Mouse (Mus musculus) embryonic facial prominence, embryonic 12.5 days (tissue): Measurements from ENCODE around the gene Eif4e2. TPM values are rescaled to one million over a fixed set of nuclear protein-coding genes. Genes with fewer than 3 reads are reported as not detected.

Experiments used
- ATAC-seq: fragments of 200-750 bp; cut with Nextera tagmentation; 2 replicates; pipeline ENCODE4 v1.8.0; 2017; ENCODE audit not compliant: insufficient number of reproducible peaks, insufficient read depth, low FRiP score, low TSS enrichment
- H3K27ac ChIP-seq: fragments of 300-500 bp; sonication (generic); 2 replicates; pipeline ENCODE4 v1.5.1; 2016; ENCODE audit warnings: mild to moderate bottlenecking
- H3K27me3 ChIP-seq: fragments of 300-500 bp; sonication (generic); 2 replicates; pipeline ENCODE4 v1.6.1; 2016; ENCODE audit warnings: mild to moderate bottlenecking, moderate library complexity
- H3K36me3 ChIP-seq: fragments of 300-500 bp; sonication (generic); 2 replicates; pipeline ENCODE4 v1.6.1; 2016; ENCODE audit warnings: mild to moderate bottlenecking
- H3K4me1 ChIP-seq: fragments of 300-500 bp; sonication (generic); 2 replicates; pipeline ENCODE4 v1.6.1; 2016
- H3K4me2 ChIP-seq: fragments of 300-500 bp; sonication (generic); replicated peaks from 2 replicates; pipeline ENCODE4 v1.6.1; 2016; ENCODE audit warnings: mild to moderate bottlenecking, moderate library complexity
- H3K4me3 ChIP-seq: fragments of 300-500 bp; sonication (generic); 2 replicates; pipeline ENCODE4 v1.5.1; 2016; ENCODE audit warnings: mild to moderate bottlenecking
- H3K9ac ChIP-seq: fragments of 300-500 bp; sonication (generic); 2 replicates; pipeline ENCODE4 v1.6.1; 2016; ENCODE audit warnings: mild to moderate bottlenecking, moderate library complexity
- H3K9me3 ChIP-seq: fragments of 300-500 bp; sonication (generic); 2 replicates; pipeline ENCODE4 v1.6.1; 2016; ENCODE audit warnings: mild to moderate bottlenecking, moderate library complexity
- WGBS: fragments of 180-500 bp; shearing (Covaris S2); methylation state at CpG from one replicate; pipeline ENCODE4 v1.1.7; 2016; 5-methylcytosine and 5-hydroxymethylcytosine counted together
- polyA plus RNA-seq: library from polyadenylated mRNA; unstranded; fragments of >200 nt; fragmentation: Nextera tagmentation; extraction: Ambion mirVana; gene quantifications from 2 replicates; pipeline ENCODE4 v1.2.1, GENCODE M21; 2016

Eif4e2 gene
- polyA plus RNA-seq, 1 experiment from 2014 or later = 179 TPM

DNA sequence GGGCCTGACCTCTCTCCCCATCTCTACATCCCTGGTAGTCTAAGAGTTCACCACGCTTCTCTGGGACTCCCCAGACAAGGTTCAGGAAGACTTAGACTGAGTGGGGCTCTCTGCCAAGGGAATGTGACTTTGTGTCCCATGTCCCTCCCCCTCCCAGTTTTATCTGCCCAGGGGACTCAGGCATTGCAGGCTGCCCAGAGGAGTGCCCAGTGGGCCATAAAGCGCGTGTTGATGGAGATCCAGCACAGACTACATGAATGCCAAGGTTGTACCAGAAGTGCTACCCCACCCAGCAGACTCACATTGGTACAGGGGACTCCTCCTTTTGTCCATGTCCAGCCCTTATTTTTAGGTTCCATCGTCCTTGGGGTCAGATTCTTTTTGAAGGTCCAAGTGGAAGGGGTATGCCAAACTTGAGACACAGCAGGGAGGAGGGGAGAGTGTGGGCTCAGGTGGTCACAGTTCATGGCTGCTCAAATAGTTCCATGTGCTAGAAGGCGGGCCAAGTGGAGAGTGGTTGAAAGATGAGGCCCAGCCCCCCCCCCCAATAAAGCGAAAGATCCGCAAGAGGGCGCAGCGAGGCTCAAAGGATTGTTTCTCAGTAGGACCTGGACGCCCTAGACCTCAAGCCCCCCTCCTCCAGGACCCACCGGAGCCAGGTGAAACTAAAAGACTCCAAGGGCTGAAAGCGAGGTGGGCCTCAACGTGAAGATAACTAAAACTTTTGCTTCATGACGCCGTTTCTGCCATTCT lies 29.5 kb upstream of the Eif4e2 start:
- Histone ChIP-seq H3K4me3 (no peak overlapping the region), H3K4me1 (peaks cover 8% of the 10 kb centered on the region; the same call in 1 of the 2 replicates), H3K27me3 (peaks cover 67% of the 10 kb centered on the region), H3K27ac (no peak overlapping the region), H3K9me3 (no peaks in the 10 kb centered on the region), H3K4me2 (peak overlapping the region; percentile 22; the same call in 1 of the 2 replicates), H3K9ac (no peak overlapping the region), H3K36me3 (no peaks in the 10 kb centered on the region)
- 26% methylated on average over 15 of the region's 15 CpGs for WGBS
- no peak for ATAC-seq

DNA sequence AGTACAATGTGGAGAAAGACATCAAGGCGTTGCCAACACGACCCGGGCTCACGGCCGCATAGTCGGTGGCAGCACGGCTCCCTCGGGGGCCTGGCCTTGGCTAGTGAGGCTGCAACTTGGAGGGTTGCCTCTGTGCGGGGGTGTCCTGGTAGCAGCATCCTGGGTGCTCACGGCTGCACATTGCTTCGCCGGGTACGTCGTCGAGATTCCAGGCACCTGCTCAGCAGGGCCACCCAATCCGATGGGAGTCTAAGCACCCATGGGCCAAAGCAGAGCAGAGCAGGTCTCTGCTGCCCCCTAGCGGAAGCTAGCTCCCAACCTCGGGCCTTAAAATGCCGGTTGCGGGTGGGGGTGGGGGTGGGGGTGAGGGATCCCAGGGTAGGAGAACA lies 29.0 kb upstream of the Eif4e2 start:
- Histone ChIP-seq H3K27me3 (peaks cover 67% of the 10 kb centered on the region), H3K36me3 (no peaks in the 10 kb centered on the region), H3K27ac (no peak overlapping the region), H3K4me3 (no peak overlapping the region), H3K4me1 (peaks cover 8% of the 10 kb centered on the region; the same call in 1 of the 2 replicates), H3K4me2 (peak overlapping the region; percentile 22; the same call in 1 of the 2 replicates), H3K9me3 (no peaks in the 10 kb centered on the region), H3K9ac (no peak overlapping the region)
- ATAC-seq = no peak
- 12% methylated on average over 20 of the region's 20 CpGs for WGBS

DNA sequence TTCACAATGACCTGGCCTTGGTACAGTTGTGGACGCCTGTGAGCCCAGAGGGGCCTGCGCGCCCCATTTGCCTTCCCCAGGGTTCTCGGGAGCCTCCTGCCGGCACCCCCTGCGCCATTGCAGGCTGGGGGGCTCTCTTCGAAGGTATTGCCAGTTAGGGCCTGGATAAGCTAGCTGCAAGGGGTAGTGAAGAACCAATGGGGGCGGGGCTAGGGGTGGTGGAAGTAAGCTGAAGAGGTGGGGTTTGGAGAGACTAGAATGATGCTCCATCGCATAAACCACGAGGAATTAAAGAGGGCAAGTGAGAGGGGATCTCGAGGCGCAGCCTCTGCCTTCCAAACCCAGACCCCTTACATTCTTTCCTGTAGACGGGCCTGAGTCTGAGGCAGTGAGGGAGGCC lies 28.2 kb upstream of the Eif4e2 start:
- Histone ChIP-seq H3K27ac (no peak overlapping the region), H3K4me2 (no peak overlapping the region; the same call in 1 of the 2 replicates), H3K36me3 (no peaks in the 10 kb centered on the region), H3K27me3 (peaks cover 67% of the 10 kb centered on the region), H3K9me3 (no peaks in the 10 kb centered on the region), H3K4me1 (peaks cover 12% of the 10 kb centered on the region), H3K9ac (no peak overlapping the region), H3K4me3 (no peak overlapping the region)
- 15% methylated on average over 13 of the region's 13 CpGs for WGBS
- no peak for ATAC-seq

DNA sequence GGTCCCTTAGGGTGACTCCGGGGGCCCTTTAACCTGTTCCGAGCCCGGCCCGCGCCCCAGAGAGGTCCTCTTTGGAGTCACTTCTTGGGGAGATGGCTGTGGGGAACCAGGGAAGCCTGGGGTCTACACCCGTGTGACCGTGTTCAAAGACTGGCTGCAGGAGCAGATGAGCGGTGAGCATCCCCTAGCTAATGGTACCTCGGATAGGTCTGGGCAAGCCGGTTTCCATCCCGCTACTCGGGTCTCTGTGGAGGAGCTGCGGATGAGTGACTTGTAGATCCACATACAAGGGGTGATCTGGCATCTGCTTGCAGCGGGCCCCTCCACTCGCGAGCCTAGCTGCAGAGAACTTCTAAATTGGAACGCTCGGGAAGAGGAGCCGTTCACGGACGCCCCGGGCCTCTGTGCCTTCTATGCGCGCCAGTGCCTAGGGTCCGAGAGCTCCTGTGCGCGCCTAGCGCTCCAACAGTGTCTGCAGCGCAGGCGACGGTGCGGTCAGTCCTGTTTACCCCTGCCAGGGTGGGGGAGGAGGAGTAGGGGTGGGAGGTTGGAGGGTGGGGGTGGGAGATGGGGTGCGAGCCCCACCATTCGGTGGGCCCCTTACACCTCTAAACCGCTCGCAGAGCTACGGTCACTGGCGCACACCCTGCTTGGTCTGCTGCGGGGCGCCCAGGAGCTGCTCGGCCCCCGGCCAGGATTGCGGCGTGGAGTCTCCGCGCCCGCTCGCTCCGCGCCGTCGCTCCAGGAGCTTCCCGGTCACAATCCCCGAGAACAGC lies 27.3 kb upstream of the Eif4e2 start:
- H3K9ac ChIP-seq = peak overlapping the region; percentile 52

DNA sequence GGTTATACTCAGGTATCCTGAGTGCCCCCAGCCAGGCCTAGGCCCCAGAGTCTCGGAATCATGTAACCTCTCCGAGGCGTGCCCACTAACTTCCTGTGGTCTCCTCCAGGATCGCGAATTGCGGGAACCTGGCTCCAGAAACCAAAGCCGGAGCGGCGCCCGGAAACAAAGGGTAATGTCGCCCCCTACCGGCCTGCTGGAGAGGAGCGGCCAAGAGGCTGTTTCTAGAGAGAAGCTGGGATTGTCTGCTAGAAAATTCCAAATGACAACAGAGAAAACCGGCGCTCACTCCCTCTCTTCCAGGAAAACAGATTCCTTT lies 26.7 kb upstream of the Eif4e2 start:
- Histone ChIP-seq H3K27ac (no peak overlapping the region), H3K9ac (peak overlapping the region; percentile 52), H3K4me2 (peak overlapping the region; percentile 92), H3K4me1 (peaks cover 15% of the 10 kb centered on the region), H3K4me3 (peak overlapping the region; percentile 47), H3K27me3 (peaks cover 60% of the 10 kb centered on the region), H3K9me3 (no peaks in the 10 kb centered on the region), H3K36me3 (no peaks in the 10 kb centered on the region)
- under 1% methylated on average over 15 of the region's 15 CpGs for WGBS
- no peak for ATAC-seq

More for the DNA sequence above, 27.3 kb upstream of the Eif4e2 start:
- WGBS = 2% methylated on average over 54 of the region's 54 CpGs
- H3K9me3 ChIP-seq = no peaks in the 10 kb centered on the region
- peaks cover 15% of the 10 kb centered on the region for H3K4me1 ChIP-seq
- ATAC-seq = 0 out of 2 replicates have a peak, but pooled peaks have one; percentile 12
- peak overlapping the region; percentile 47 for H3K4me3 ChIP-seq
- no peak overlapping the region for H3K27ac ChIP-seq
- H3K4me2 ChIP-seq = peak overlapping the region; percentile 92
- H3K36me3 ChIP-seq = no peaks in the 10 kb centered on the region
- peaks cover 66% of the 10 kb centered on the region for H3K27me3 ChIP-seq

DNA sequence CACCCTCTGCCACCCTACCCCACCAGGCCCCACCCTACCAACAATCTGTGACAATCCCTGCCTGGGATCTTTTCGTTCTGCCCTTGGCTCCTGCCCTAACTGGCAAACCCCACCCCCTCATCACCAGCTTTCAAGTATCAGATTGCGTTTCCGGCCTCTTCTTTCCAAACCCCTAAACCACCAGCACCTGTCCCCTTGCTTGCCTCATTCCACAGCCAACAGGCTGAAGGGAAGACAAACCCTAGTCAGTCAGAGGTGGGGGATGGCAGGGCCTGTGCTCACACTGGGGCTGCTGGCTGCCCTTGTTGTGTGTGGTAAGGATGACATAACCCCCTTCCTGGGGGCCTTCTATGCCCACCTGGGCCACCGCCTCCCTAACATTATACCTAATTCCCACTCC lies 23.3 kb upstream of the Eif4e2 start, which contains the start of gene Chrnd:
Chrnd (plus strand) TSS at position 179 of the 400 bp plus-strand sequence.
- Histone ChIP-seq H3K9me3 (no peaks in the 10 kb centered on the region), H3K9ac (no peak within 1 kb of the TSS)

DNA sequence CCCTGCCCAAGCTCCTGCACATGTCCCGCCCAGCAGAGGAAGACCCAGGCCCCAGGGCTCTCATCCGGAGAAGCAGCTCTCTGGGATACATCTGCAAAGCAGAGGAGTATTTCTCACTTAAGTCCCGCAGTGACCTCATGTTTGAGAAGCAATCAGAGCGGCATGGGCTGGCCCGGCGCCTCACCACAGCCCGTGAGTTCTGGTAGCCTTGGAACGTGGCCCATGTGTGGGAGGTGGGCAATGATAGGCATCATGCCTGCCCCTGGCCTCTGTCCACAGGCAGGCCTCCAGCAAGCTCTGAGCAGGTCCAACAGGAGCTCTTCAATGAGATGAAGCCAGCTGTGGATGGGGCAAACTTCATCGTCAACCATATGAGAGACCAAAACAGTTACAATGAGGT lies 16.4 kb upstream of the Eif4e2 start:
- Histone ChIP-seq H3K27me3 (0 out of 2 replicates have a peak, but pooled peaks cover 2% of the 10 kb centered on the region), H3K36me3 (no peaks in the 10 kb centered on the region), H3K27ac (no peak overlapping the region), H3K4me3 (no peak overlapping the region), H3K9me3 (no peaks in the 10 kb centered on the region), H3K9ac (no peak overlapping the region), H3K4me2 (no peak overlapping the region), H3K4me1 (no peaks in the 10 kb centered on the region)
- WGBS = 79% methylated on average over 9 of the region's 9 CpGs
- ATAC-seq = no peak

More for the DNA sequence above, 23.3 kb upstream of the Eif4e2 start, which contains the start of gene Chrnd:
- Histone ChIP-seq H3K27me3 (peaks cover 26% of the 10 kb centered on the region), H3K27ac (no peak within 1 kb of the TSS), H3K4me3 (no peak within 1 kb of the TSS), H3K36me3 (no peaks in the 10 kb centered on the region), H3K4me1 (peaks cover 7% of the 10 kb centered on the region), H3K4me2 (no peak within 1 kb of the TSS)
- 19% methylated on average over 4 of the region's 4 CpGs for WGBS
- peak; percentile 30; the same call in 1 of the 2 replicates for ATAC-seq

DNA sequence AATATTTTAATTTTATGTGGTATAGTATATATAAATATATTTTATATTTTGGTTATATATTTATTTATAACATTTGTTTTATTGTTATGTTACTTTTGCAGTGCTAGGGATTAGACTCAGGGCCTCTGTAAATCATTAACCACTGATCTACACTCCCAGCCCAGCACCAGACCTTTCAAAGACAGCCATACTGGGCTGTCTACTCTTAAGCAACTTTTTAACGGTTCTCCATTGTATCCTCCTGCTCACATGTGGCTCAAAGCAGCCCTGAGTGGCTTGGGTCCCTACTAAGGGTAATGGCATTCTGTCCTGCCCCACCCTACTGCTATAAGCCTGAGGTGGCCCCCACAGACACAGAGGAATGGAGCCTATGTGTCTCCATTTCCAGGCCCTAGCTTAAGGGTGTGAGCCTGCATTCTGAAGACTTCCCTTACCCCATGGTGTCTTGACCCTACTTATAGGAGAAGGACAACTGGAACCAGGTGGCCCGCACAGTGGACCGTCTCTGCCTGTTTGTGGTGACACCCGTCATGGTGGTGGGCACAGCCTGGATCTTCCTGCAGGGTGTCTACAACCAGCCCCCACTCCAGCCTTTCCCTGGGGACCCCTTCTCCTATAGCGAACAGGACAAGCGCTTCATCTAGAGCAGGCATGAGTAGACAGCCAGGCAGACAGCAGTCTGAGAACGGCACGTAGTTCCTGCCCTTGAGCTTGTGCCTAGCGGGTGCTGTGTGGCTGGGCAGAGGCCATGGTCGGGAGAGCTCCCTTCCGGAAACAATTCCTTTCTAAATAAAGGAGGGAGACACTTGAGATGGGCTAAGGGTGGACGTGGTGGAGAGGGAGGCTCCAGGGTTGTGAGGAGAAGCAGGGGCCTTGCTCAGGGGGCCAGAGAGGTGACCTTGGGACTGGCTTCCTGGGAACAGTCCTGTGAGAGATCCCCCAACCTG lies 15.3 kb upstream of the Eif4e2 start:
- 71% methylated on average over 12 of the region's 12 CpGs for WGBS
- H3K27me3 ChIP-seq = 0 out of 2 replicates have a peak, but pooled peaks cover 2% of the 10 kb centered on the region
- H3K9me3 ChIP-seq = no peaks in the 10 kb centered on the region
- no peak; the same call in 1 of the 2 replicates for ATAC-seq
- H3K27ac ChIP-seq = no peak overlapping the region
- H3K4me2 ChIP-seq = no peak overlapping the region
- no peaks in the 10 kb centered on the region for H3K36me3 ChIP-seq
- no peak overlapping the region for H3K4me3 ChIP-seq
- no peak overlapping the region for H3K9ac ChIP-seq
- no peaks in the 10 kb centered on the region for H3K4me1 ChIP-seq

DNA sequence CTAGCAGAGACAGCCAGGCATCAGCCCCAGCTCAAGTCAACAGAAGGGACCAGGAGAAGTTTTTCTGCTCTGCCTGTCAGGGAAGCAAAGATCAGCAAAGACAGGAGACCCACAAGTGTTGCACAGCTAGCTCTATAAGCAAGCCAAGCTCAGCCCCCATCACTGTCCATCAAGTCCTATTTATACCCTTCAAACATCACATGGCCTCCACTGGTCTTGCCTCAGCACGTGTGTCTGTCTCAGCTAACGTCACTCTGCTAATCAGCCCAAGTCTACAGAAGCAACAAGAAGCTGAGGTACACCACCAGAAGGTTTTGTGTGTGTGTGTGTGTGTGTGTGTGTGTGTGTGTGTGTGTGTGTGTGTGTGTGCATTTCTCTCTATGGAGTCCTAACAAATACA lies 12.9 kb upstream of the Eif4e2 start:
- H3K27ac ChIP-seq = no peak overlapping the region
- H3K4me3 ChIP-seq = no peak overlapping the region
- no peaks in the 10 kb centered on the region for H3K9me3 ChIP-seq
- 57% methylated on average over 2 of the region's 2 CpGs for WGBS
- H3K36me3 ChIP-seq = no peaks in the 10 kb centered on the region
- H3K9ac ChIP-seq = no peak overlapping the region
- peaks cover 4% of the 10 kb centered on the region for H3K4me1 ChIP-seq
- H3K4me2 ChIP-seq = no peak overlapping the region
- ATAC-seq = no peak
- peaks cover 7% of the 10 kb centered on the region; the same call in 1 of the 2 replicates for H3K27me3 ChIP-seq

DNA sequence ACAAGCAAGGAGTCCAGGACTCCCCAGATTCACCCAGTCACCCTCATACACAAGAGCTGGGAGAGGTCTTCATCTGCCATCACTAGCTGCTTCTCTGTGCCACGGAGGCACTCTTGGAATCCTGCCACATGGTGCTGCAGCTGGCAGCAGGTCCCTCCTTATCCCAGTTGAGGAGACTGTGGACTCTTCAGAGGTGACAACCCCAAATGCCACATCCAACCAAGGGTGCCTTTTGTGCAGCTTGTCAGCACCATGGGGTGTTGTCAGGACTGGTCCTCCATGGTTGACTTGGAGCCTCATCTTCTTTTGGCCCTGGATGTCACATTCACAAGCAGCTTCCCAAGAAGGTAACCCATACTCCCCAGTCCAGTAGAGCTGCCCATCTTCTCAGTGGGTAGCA lies 11.9 kb upstream of the Eif4e2 start:
- ATAC-seq = no peak
- H3K4me3 ChIP-seq = no peak overlapping the region
- H3K9me3 ChIP-seq = no peaks in the 10 kb centered on the region
- H3K27ac ChIP-seq = no peak overlapping the region
- no peak overlapping the region for H3K9ac ChIP-seq
- 47% methylated on average over 1 of the region's 1 CpGs for WGBS
- no peak overlapping the region for H3K4me2 ChIP-seq
- H3K4me1 ChIP-seq = peaks cover 6% of the 10 kb centered on the region
- peaks cover 17% of the 10 kb centered on the region for H3K27me3 ChIP-seq
- H3K36me3 ChIP-seq = no peaks in the 10 kb centered on the region

DNA sequence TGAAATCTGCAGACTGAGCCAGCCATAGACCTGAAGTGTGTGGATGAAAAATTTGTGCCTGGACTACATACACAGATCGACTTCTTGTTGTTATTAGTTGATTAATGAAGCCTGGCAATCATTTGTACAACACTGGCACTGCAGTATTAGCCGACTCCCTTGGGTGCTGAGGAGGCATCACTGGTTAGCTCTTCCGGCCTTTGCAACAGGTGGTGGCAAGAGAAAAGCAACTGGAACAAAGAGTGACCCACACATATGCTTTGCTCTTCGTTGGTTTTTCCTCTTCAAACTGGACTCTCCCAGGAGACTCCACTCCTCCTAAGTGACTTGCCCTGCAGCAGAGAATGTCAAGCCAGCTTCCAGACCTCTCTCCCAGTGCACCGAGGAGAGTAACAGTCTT lies 9.9 kb upstream of the Eif4e2 start:
- Histone ChIP-seq H3K9ac (no peak overlapping the region), H3K27ac (no peak overlapping the region), H3K27me3 (peaks cover 25% of the 10 kb centered on the region), H3K4me1 (peaks cover 6% of the 10 kb centered on the region), H3K9me3 (no peaks in the 10 kb centered on the region), H3K4me2 (no peak overlapping the region), H3K4me3 (no peak overlapping the region), H3K36me3 (no peaks in the 10 kb centered on the region)
- ATAC-seq = no peak
- WGBS = 84% methylated on average over 5 of the region's 5 CpGs
